Mouse (Mus musculus) urinary bladder, adult 2 months (tissue): ENCODE results near the gene Tex33. TPM values are rescaled to one million over a fixed set of nuclear protein-coding genes. Genes with fewer than 3 reads are reported as not detected.

Source experiments
- polyA plus RNA-seq: library from polyadenylated mRNA; depleted of rRNA; stranded (reverse); fragments of >200 nt; gene quantifications from 2 replicates; pipeline ENCODE4 v1.2.3, GENCODE M21; 2012; rRNA removed

Gene Tex33
- polyA plus RNA-seq, 1 experiment = not detected

Other genes starting within 250 kb of the Tex33 start
- gene Ift27, start 221.8 kb downstream of the Tex33 start, polyA plus RNA-seq = 32.3 and 33.5 TPM in 2 replicates
- gene Pvalb, start 189.5 kb downstream of the Tex33 start, polyA plus RNA-seq = 0.07 TPM in 1 of 2 replicates, not detected in the other
- 14.7 and 24.4 TPM in 2 replicates for gene Ncf4, start 151.1 kb downstream of the Tex33 start, polyA plus RNA-seq
- gene Csf2rb2, start 90.2 kb downstream of the Tex33 start, polyA plus RNA-seq = 6.5 and 7.3 TPM in 2 replicates
- 5.9 and 6.8 TPM in 2 replicates for gene Csf2rb, start 70.2 kb downstream of the Tex33 start, polyA plus RNA-seq
- gene Tst, start 10.0 kb upstream of the Tex33 start, polyA plus RNA-seq = 31.3 and 37.1 TPM in 2 replicates
- 80.2 and 82.5 TPM in 2 replicates for gene Mpst, start 10.5 kb upstream of the Tex33 start, polyA plus RNA-seq
- 121 and 128 TPM in 2 replicates for gene Kctd17, start 32.7 kb upstream of the Tex33 start, polyA plus RNA-seq
- gene Tmprss6, start 72.7 kb upstream of the Tex33 start, polyA plus RNA-seq = 0.56 and 0.91 TPM in 2 replicates
- gene Il2rb, start 99.4 kb upstream of the Tex33 start, polyA plus RNA-seq = 3.6 and 3.8 TPM in 2 replicates
- gene C1qtnf6, start 135.5 kb upstream of the Tex33 start, polyA plus RNA-seq = 29.8 and 36.9 TPM in 2 replicates
- gene Sstr3, start 148.8 kb upstream of the Tex33 start, polyA plus RNA-seq = 0.07 and 0.11 TPM in 2 replicates
- 13.8 and 15.0 TPM in 2 replicates for gene Rac2, start 176.9 kb upstream of the Tex33 start, polyA plus RNA-seq
- gene Cyth4, start 201.1 kb upstream of the Tex33 start, polyA plus RNA-seq = 17.5 and 18.3 TPM in 2 replicates